Mouse (Mus musculus): ENCODE data around the gene Clec16a.

- no peak for TF ChIP-seq CTCF (IDR thresholded peaks at IDR 0.05; ENCODE audit: control insufficient read depth, insufficient read depth, low read length)
- no peak for TF ChIP-seq POLR2A (IDR thresholded peaks at IDR 0.05; ENCODE audit: borderline replicate concordance, control insufficient read depth, low read depth, low read length)
These were observed 191.2 kb downstream of the Clec16a start for GRCm38 (mm10) chr16:10736364-10736763.
